Mouse (Mus musculus) right cerebral cortex, adult 18-20 months (tissue): ENCODE data around the gene Mettl13.

Experiments used
- DNase-seq: peaks from one replicate; pipeline ENCODE4 v3.0.0; 2022; ENCODE audit warnings: mixed read lengths

Gene Mettl13

DNA sequence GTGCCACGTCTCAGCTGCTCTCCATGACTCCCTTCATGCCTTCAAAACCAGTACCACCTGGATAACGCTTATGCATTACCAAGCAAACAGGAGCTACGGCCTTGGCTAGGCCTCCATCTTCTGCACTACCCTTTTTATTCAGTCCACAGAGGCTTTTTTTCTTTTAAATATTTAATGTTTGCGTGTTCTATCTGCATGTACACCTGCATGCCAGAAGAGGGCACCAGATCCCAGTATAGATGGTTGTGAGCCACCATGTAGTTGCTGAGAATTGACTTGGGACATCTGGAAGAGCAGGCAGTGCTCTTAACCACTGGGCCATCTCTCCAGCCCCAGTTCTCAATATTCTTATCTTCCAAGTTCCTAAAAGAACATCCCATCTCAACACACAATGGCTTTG, 16.8 kb downstream of the Mettl13 start:
- no peak for DNase-seq

DNA sequence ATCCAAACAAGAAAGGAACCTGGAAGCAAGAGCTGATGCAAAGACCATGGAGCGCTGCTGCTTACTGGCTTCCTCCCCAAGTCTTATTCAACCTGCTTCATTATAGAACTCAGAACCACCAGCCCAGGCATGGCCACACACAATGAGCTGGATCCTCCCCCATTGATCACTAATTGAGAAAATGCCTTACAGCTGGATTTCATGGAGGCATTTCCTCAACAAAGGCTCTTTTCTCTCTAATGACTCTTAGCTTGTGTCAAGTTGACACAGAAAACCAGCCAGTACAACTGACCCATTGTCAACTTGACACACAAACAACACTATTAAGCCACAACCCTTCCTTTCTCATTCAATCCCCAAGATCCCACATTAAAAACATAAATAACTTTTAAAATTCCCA, 17.7 kb downstream of the Mettl13 start:
- DNase-seq = no peak

- peak; percentile 33 for DNase-seq
These were observed 18.7 kb downstream of the Mettl13 start for GRCm38 (mm10) chr1:162529651-162530050.

DNA sequence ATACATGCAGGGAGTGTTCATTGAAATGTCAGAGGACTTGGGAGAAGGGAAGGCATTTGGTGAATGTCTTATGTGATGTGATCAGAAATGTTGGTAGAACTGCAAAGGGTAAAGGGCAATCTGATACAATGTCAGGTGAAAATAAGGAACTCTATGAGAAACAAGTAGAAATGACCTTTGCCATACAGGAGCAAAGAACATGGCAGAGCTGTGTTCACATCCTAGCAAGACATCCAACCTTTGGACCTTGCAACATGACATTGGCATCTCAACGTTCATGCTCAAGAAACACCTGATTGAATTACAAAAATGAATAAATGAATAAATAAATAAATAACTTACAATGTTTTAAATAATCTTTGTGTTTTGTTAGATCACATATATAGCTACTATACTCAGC, 33.2 kb downstream of the Mettl13 start:
- no peak for DNase-seq

- DNase-seq = no peak
These were observed 38.4 kb downstream of the Mettl13 start for GRCm38 (mm10) chr1:162510013-162510356.

- DNase-seq = peak; percentile 32
These were observed 38.9 kb downstream of the Mettl13 start for GRCm38 (mm10) chr1:162509329-162510012.

DNA sequence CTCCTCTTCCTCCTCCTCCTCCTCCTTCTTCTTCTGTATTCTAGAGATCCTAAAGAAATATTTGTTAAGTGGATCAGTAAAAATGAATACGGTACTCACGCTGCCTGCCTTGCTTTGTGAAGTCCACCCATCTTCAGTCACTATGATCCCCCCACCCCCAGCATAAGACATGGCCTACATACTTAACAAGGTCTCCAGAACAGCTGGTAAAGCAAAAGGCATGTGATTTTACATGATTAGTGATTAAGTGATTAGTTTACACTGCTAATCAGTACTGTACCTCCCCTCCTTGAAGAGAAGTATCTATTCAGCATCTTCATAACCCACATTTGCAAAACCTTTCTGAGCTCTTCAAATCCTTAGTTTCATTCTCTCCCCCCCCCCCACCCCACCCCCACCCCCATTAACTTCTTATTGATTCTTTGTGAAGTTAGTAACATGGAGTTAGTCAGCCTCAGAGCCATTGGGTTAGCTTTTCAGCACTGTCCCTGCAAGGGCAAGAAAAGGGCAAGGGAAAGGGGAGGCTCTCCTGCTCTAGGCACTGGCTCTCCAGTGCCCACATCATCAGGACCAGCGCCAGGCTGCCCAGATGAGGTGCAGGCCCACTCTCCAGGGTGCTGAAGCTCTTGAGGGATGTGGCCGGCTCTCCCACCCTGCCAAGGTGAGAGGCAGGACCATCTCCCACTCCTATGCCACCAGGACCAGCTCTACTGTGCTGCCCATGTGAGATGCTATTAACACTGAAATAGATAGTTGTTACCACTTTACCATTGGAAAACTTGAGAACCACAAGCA, 39.9 kb downstream of the Mettl13 start:
- DNase-seq = no peak

- peak; percentile 37 for DNase-seq
These were observed 41.8 kb downstream of the Mettl13 start for GRCm38 (mm10) chr1:162506516-162506915.

DNA sequence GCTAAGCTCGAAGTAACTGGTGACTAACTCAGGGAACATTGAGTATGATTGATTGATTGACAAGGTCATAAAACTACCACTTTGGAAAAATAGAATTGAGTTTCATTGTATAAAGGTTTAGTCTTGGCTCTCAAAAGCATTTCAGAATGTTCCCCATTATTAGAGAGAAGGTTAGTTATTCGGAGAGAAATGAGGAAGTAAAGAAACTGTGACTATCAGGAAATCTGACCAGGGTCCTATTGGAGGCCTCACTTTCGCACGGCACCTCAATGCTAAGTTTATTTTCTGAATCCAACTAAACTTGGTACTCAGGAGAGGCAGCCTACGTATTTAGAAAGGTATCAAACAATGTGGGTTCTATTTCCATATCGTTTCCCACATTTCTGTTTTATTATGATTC, 42.7 kb downstream of the Mettl13 start:
- no peak for DNase-seq
